Mouse (Mus musculus) stomach, embryonic 16.5 days (tissue): ENCODE data around the gene Gzmm. TPM values are rescaled to one million over a fixed set of nuclear protein-coding genes. Genes with fewer than 3 reads are reported as not detected.

Experiments used
- ATAC-seq: fragments of 200-750 bp; cut with Nextera tagmentation; 2 replicates; pipeline ENCODE4 v1.8.0; 2017; ENCODE audit warnings: moderate number of reproducible peaks, moderate TSS enrichment; ENCODE audit not compliant: insufficient read depth, low FRiP score
- H3K27ac ChIP-seq: fragments of 300-500 bp; sonication (generic); 2 replicates; pipeline ENCODE4 v1.5.1; 2014; ENCODE audit warnings: low read length
- H3K27me3 ChIP-seq: fragments of 300-500 bp; sonication (generic); 2 replicates; pipeline ENCODE4 v1.6.1; 2014; ENCODE audit warnings: low read length, control low read depth, mixed read lengths; ENCODE audit not compliant: control insufficient read depth, insufficient read depth
- H3K36me3 ChIP-seq: fragments of 300-500 bp; sonication (generic); 2 replicates; pipeline ENCODE4 v1.6.1; 2014; ENCODE audit warnings: low read length; ENCODE audit not compliant: control insufficient read depth, insufficient read depth
- H3K4me1 ChIP-seq: fragments of 300-500 bp; sonication (generic); 2 replicates; pipeline ENCODE4 v1.6.1; 2014; ENCODE audit warnings: low read length, control low read depth, mixed read lengths; ENCODE audit not compliant: control insufficient read depth, insufficient read depth
- H3K4me2 ChIP-seq: fragments of 300-500 bp; sonication (generic); 2 replicates; pipeline ENCODE4 v1.6.1; 2014; ENCODE audit warnings: low read depth, low read length, mixed read lengths
- H3K4me3 ChIP-seq: fragments of 300-500 bp; sonication (generic); replicated peaks from 2 replicates; pipeline ENCODE4 v1.5.1; 2014; ENCODE audit warnings: mild to moderate bottlenecking, low read length
- H3K9ac ChIP-seq: fragments of 300-500 bp; sonication (generic); 2 replicates; pipeline ENCODE4 v1.6.1; 2014; ENCODE audit warnings: low read length
- H3K9me3 ChIP-seq: fragments of 300-500 bp; sonication (generic); replicated peaks from 2 replicates; pipeline ENCODE4 v1.6.1; 2016; ENCODE audit warnings: low read length, control low read depth; ENCODE audit not compliant: control insufficient read depth
- WGBS: fragments of 180-500 bp; shearing (Covaris S2); extraction: QIAGEN DNeasy Blood & Tissue Kit; methylation state at CpG from one replicate; pipeline ENCODE4 v1.1.7; 2014; 5-methylcytosine and 5-hydroxymethylcytosine counted together
- polyA plus RNA-seq: library from polyadenylated mRNA; unstranded; fragments of >200 nt; fragmentation: Nextera tagmentation; extraction: Ambion mirVana; gene quantifications from 2 replicates; pipeline ENCODE4 v1.2.1, GENCODE M21; 2015

Gene Gzmm
- polyA plus RNA-seq, 1 experiment from 2014 or later, result 0.44 TPM

- peaks cover 34% of the 10 kb centered on the region for H3K27me3 ChIP-seq
- no peak overlapping the region for H3K4me2 ChIP-seq
- peaks cover 11% of the 10 kb centered on the region for H3K4me1 ChIP-seq
- H3K4me3 ChIP-seq, result no peak overlapping the region
- no peak overlapping the region for H3K9ac ChIP-seq
- peaks cover 34% of the 10 kb centered on the region for H3K36me3 ChIP-seq
- peak; percentile 45; the same call in 1 of the 2 replicates for ATAC-seq
- no peaks in the 10 kb centered on the region for H3K9me3 ChIP-seq
- 19% methylated on average over 4 of the region's 6 CpGs for WGBS
- no peak overlapping the region for H3K27ac ChIP-seq
Observed at GRCm38 (mm10) chr10:79712499-79713126, 23.8 kb downstream of the Gzmm start.

- no peak overlapping the region for H3K4me3 ChIP-seq
- H3K9ac ChIP-seq, result no peak overlapping the region
- H3K4me1 ChIP-seq, result peaks cover 14% of the 10 kb centered on the region
- H3K36me3 ChIP-seq, result peaks cover 34% of the 10 kb centered on the region
- ATAC-seq, result no peak
- WGBS, result 22% methylated on average over 1 of the region's 1 CpGs
- H3K27me3 ChIP-seq, result peaks cover 39% of the 10 kb centered on the region
- no peak overlapping the region for H3K27ac ChIP-seq
- H3K4me2 ChIP-seq, result no peak overlapping the region
- H3K9me3 ChIP-seq, result no peaks in the 10 kb centered on the region
Observed at GRCm38 (mm10) chr10:79713163-79713562, 24.3 kb downstream of the Gzmm start.

GRCm38 (mm10) chr10:79714996-79715395 lies 26.2 kb downstream of the Gzmm start:
- H3K4me1 ChIP-seq, result peaks cover 14% of the 10 kb centered on the region
- no peaks in the 10 kb centered on the region for H3K9me3 ChIP-seq
- H3K9ac ChIP-seq, result no peak overlapping the region
- WGBS, result 62% methylated on average over 4 of the region's 4 CpGs
- H3K27me3 ChIP-seq, result peaks cover 41% of the 10 kb centered on the region
- H3K27ac ChIP-seq, result no peak overlapping the region
- no peak overlapping the region for H3K4me2 ChIP-seq
- ATAC-seq, result no peak
- H3K4me3 ChIP-seq, result no peak overlapping the region
- H3K36me3 ChIP-seq, result peaks cover 21% of the 10 kb centered on the region

GRCm38 (mm10) chr10:79716254-79716987 lies 27.6 kb downstream of the Gzmm start, which contains the start of gene Hcn2:
Gene Hcn2, plus strand, starts transcription at chr10:79716634.
- H3K9me3 ChIP-seq, result no peaks in the 10 kb centered on the region
- peaks cover 7% of the 10 kb centered on the region for H3K36me3 ChIP-seq
- 3% methylated on average over 61 of the region's 91 CpGs for WGBS
- peaks cover 14% of the 10 kb centered on the region for H3K4me1 ChIP-seq
- no peak within 1 kb of the TSS for H3K27ac ChIP-seq
- peaks cover 41% of the 10 kb centered on the region for H3K27me3 ChIP-seq
- peak within 1 kb of the TSS; percentile 66 for H3K9ac ChIP-seq
- peak within 1 kb of the TSS; percentile 63 for H3K4me3 ChIP-seq
- 0 out of 2 replicates have a peak, but pooled peaks have one; percentile 23 for ATAC-seq
- peak within 1 kb of the TSS; percentile 95 for H3K4me2 ChIP-seq

- no peaks in the 10 kb centered on the region for H3K9me3 ChIP-seq
- H3K4me1 ChIP-seq, result peaks cover 14% of the 10 kb centered on the region
- ATAC-seq, result no peak
- H3K4me2 ChIP-seq, result peak overlapping the region; percentile 95
- no peak overlapping the region for H3K27ac ChIP-seq
- peaks cover 41% of the 10 kb centered on the region for H3K27me3 ChIP-seq
- peak overlapping the region; percentile 66 for H3K9ac ChIP-seq
- peak overlapping the region; percentile 63 for H3K4me3 ChIP-seq
- peaks cover 2% of the 10 kb centered on the region; the same call in 1 of the 2 replicates for H3K36me3 ChIP-seq
- WGBS, result under 1% methylated on average over 44 of the region's 44 CpGs
Observed at GRCm38 (mm10) chr10:79716988-79717355, 28.2 kb downstream of the Gzmm start.

GRCm38 (mm10) chr10:79717640-79718357 lies 29.0 kb downstream of the Gzmm start:
- ATAC-seq, result no peak
- H3K9ac ChIP-seq, result no peak overlapping the region
- H3K4me2 ChIP-seq, result peak overlapping the region; percentile 95
- peaks cover 14% of the 10 kb centered on the region for H3K4me1 ChIP-seq
- peaks cover 41% of the 10 kb centered on the region for H3K27me3 ChIP-seq
- H3K4me3 ChIP-seq, result peak overlapping the region; percentile 63
- no peaks in the 10 kb centered on the region for H3K9me3 ChIP-seq
- H3K27ac ChIP-seq, result no peak overlapping the region
- no peaks in the 10 kb centered on the region for H3K36me3 ChIP-seq
- WGBS, result 4% methylated on average over 43 of the region's 43 CpGs

GRCm38 (mm10) chr10:79721089-79721488 lies 32.3 kb downstream of the Gzmm start:
- H3K27me3 ChIP-seq, result peaks cover 21% of the 10 kb centered on the region
- no peak overlapping the region for H3K27ac ChIP-seq
- H3K36me3 ChIP-seq, result no peaks in the 10 kb centered on the region
- no peak overlapping the region for H3K4me2 ChIP-seq
- no peak overlapping the region for H3K9ac ChIP-seq
- no peak overlapping the region for H3K4me3 ChIP-seq
- no peaks in the 10 kb centered on the region for H3K9me3 ChIP-seq
- WGBS, result 59% methylated on average over 5 of the region's 5 CpGs
- ATAC-seq, result no peak
- peaks cover 13% of the 10 kb centered on the region for H3K4me1 ChIP-seq

GRCm38 (mm10) chr10:79723047-79723446 lies 34.2 kb downstream of the Gzmm start:
- no peaks in the 10 kb centered on the region for H3K4me1 ChIP-seq
- H3K4me2 ChIP-seq, result no peak overlapping the region
- no peak overlapping the region for H3K9ac ChIP-seq
- ATAC-seq, result no peak
- H3K9me3 ChIP-seq, result no peaks in the 10 kb centered on the region
- H3K36me3 ChIP-seq, result no peaks in the 10 kb centered on the region
- H3K27me3 ChIP-seq, result peaks cover 4% of the 10 kb centered on the region
- no peak overlapping the region for H3K4me3 ChIP-seq
- 63% methylated on average over 6 of the region's 6 CpGs for WGBS
- H3K27ac ChIP-seq, result no peak overlapping the region

- 75% methylated on average over 7 of the region's 7 CpGs for WGBS
- ATAC-seq, result no peak
- no peaks in the 10 kb centered on the region for H3K9me3 ChIP-seq
- H3K4me1 ChIP-seq, result no peaks in the 10 kb centered on the region
- H3K27me3 ChIP-seq, result no peaks in the 10 kb centered on the region
- no peak overlapping the region for H3K27ac ChIP-seq
- H3K4me3 ChIP-seq, result no peak overlapping the region
- H3K36me3 ChIP-seq, result no peaks in the 10 kb centered on the region
- no peak overlapping the region for H3K9ac ChIP-seq
- no peak overlapping the region for H3K4me2 ChIP-seq
Observed at GRCm38 (mm10) chr10:79723692-79724091, 34.9 kb downstream of the Gzmm start.
